ENCODE assay signal across 25 mouse cellular contexts in genomic region chr1:69492013-69492412, GRCm38 (mm10).
"Had no signal": no experiment of that assay in that cellular context is flagged by ENCODE, and none has a peak within 500 bp of the region (broad histone marks: within the 10 kb centered on the region; RNA-seq: fewer than 3 reads in every experiment).

No protein-coding gene starts in this region.

- H3K27me3 ChIP-seq: heart, embryonic 13.5 days; heart, embryonic 15.5 days; hindbrain, embryonic 13.5 days; hindbrain, embryonic 15.5 days; kidney, embryonic 15.5 days; limb, embryonic 13.5 days; limb, embryonic 15.5 days had no signal

- H3K9ac ChIP-seq: heart, embryonic 13.5 days; heart, embryonic 15.5 days; hindbrain, embryonic 13.5 days; hindbrain, embryonic 15.5 days; kidney, embryonic 15.5 days; limb, embryonic 13.5 days; limb, embryonic 15.5 days had no signal

- H3K4me3 ChIP-seq: heart, adult 2 months; heart, embryonic 13.5 days; heart, embryonic 15.5 days; hindbrain, embryonic 13.5 days; hindbrain, embryonic 15.5 days; kidney, embryonic 15.5 days; limb, embryonic 13.5 days; limb, embryonic 15.5 days had no signal

- H3K36me3 ChIP-seq: heart, embryonic 13.5 days; heart, embryonic 15.5 days; hindbrain, embryonic 13.5 days; hindbrain, embryonic 15.5 days; kidney, embryonic 15.5 days; limb, embryonic 13.5 days; limb, embryonic 15.5 days had no signal

- H3K4me1 ChIP-seq: heart, embryonic 15.5 days; hindbrain, embryonic 13.5 days; hindbrain, embryonic 15.5 days; limb, embryonic 13.5 days; limb, embryonic 15.5 days had no signal

- ATAC-seq: hindbrain, postnatal 0 days; intestine, embryonic 16.5 days had no signal

- H3K27ac ChIP-seq: heart, adult 2 months; heart, embryonic 13.5 days; heart, embryonic 15.5 days; hindbrain, embryonic 13.5 days; hindbrain, embryonic 15.5 days; hindbrain, postnatal 0 days; kidney, embryonic 15.5 days; kidney, postnatal 0 days; limb, embryonic 13.5 days; limb, embryonic 15.5 days had no signal

- H3K4me2 ChIP-seq: heart, embryonic 11.5 days; heart, embryonic 13.5 days; heart, embryonic 15.5 days; hindbrain, embryonic 13.5 days; hindbrain, embryonic 15.5 days; kidney, embryonic 15.5 days; limb, embryonic 13.5 days; limb, embryonic 15.5 days had no signal

- H3K9me3 ChIP-seq: heart, embryonic 13.5 days; heart, embryonic 15.5 days; hindbrain, embryonic 13.5 days; hindbrain, embryonic 15.5 days; kidney, embryonic 15.5 days; limb, embryonic 13.5 days; limb, embryonic 15.5 days had no signal

- DNase-seq: gastrocnemius, postnatal 14 days; gastrocnemius, postnatal 36 days; heart, adult 11 months; heart, adult 2 months; heart, postnatal 14 days; heart, postnatal 36 days; kidney, adult 11 months; kidney, adult 2 months; kidney, adult 9 months; kidney, postnatal 14 days; kidney, postnatal 36 days; layer of hippocampus, adult 9-11 months; layer of hippocampus, postnatal 36 days; left cerebral cortex, postnatal 4 days had no signal
